Mouse (Mus musculus) megakaryocyte, adult 5-6 weeks (primary cell): Measurements from ENCODE around the gene Gstp3. TPM values are rescaled to one million over a fixed set of nuclear protein-coding genes. Genes with fewer than 3 reads are reported as not detected.

ENCODE experiments used
- total RNA-seq, 2 experiments: library from RNA; stranded (forward) in 1 of 2; stranded (reverse) in 1 of 2; fragments of 153-499, 151-499 nt in 1 of 2; fragments of 221-1000, 200-1000 nt in 1 of 2; gene quantifications; 2 replicates each; pipeline versions ENCODE4 v1.2.3 to v1.2.4; 2015 to 2017

Gene Gstp3
- total RNA-seq, 2 experiments from 2014 or later, result 3.0 to 4.0 TPM

Other genes starting within 250 kb of the Gstp3 start
Only the 30 nearest of the 34 such genes appear.
- gene Tcirg1, start 152.4 kb downstream of the Gstp3 start, total RNA-seq (2015), result 197 and 207 TPM in 2 replicates
- 315 and 316 TPM in 2 replicates for gene Tcirg1, start 152.4 kb downstream of the Gstp3 start, total RNA-seq (2017)
- 213 and 215 TPM in 2 replicates for gene Ndufs8, start 146.8 kb downstream of the Gstp3 start, total RNA-seq (2015)
- gene Ndufs8, start 146.8 kb downstream of the Gstp3 start, total RNA-seq (2017), result 60.4 and 83.5 TPM in 2 replicates
- gene Aldh3b1, start 129.8 kb downstream of the Gstp3 start, total RNA-seq (2015), result 47.3 and 48.1 TPM in 2 replicates
- gene Aldh3b1, start 129.8 kb downstream of the Gstp3 start, total RNA-seq (2017), result 104 TPM in 2 replicates
- 242 and 258 TPM in 2 replicates for gene Unc93b1, start 124.4 kb downstream of the Gstp3 start, total RNA-seq (2015)
- gene Unc93b1, start 124.4 kb downstream of the Gstp3 start, total RNA-seq (2017), result 447 and 483 TPM in 2 replicates
- gene Aldh3b3, start 100.9 kb downstream of the Gstp3 start, total RNA-seq (2015), result 1.4 and 2.7 TPM in 2 replicates
- gene Aldh3b3, start 100.9 kb downstream of the Gstp3 start, total RNA-seq (2017), result 2.4 TPM in 2 replicates
- gene Aldh3b2, start 87.2 kb downstream of the Gstp3 start, total RNA-seq (2015), result 0.18 and 2.2 TPM in 2 replicates
- 0.28 and 0.55 TPM in 2 replicates for gene Aldh3b2, start 87.2 kb downstream of the Gstp3 start, total RNA-seq (2017)
- 0.51 and 0.62 TPM in 2 replicates for gene Acy3, start 73.0 kb downstream of the Gstp3 start, total RNA-seq (2015)
- gene Acy3, start 73.0 kb downstream of the Gstp3 start, total RNA-seq (2017), result not detected in 2 replicates
- gene Tbx10, start 66.8 kb downstream of the Gstp3 start, total RNA-seq (2015), result not detected in 2 replicates
- gene Tbx10, start 66.8 kb downstream of the Gstp3 start, total RNA-seq (2017), result not detected in 2 replicates
- gene Nudt8, start 59.0 kb downstream of the Gstp3 start, total RNA-seq (2015), result 8.6 and 13.4 TPM in 2 replicates
- gene Nudt8, start 59.0 kb downstream of the Gstp3 start, total RNA-seq (2017), result 4.9 and 5.7 TPM in 2 replicates
- 0.45 TPM in 1 of 2 replicates, not detected in the other for gene Gm49405, start 58.9 kb downstream of the Gstp3 start, total RNA-seq (2015)
- 0.28 and 1.2 TPM in 2 replicates for gene Gm49405, start 58.9 kb downstream of the Gstp3 start, total RNA-seq (2017)
- 1.2 and 1.5 TPM in 2 replicates for gene Doc2g, start 56.3 kb downstream of the Gstp3 start, total RNA-seq (2015)
- 0.18 and 0.37 TPM in 2 replicates for gene Doc2g, start 56.3 kb downstream of the Gstp3 start, total RNA-seq (2017)
- 82.1 and 103 TPM in 2 replicates for gene Ndufv1, start 46.8 kb downstream of the Gstp3 start, total RNA-seq (2015)
- 151 and 169 TPM in 2 replicates for gene Ndufv1, start 46.8 kb downstream of the Gstp3 start, total RNA-seq (2017)
- gene Gstp1, start 21.6 kb downstream of the Gstp3 start, total RNA-seq (2015), result 257 and 287 TPM in 2 replicates
- gene Gstp1, start 21.6 kb downstream of the Gstp3 start, total RNA-seq (2017), result 69.5 and 80.2 TPM in 2 replicates
- gene Gstp2, start 13.5 kb downstream of the Gstp3 start, total RNA-seq (2015), result 4.8 TPM in 1 of 2 replicates, not detected in the other
- gene Gstp2, start 13.5 kb downstream of the Gstp3 start, total RNA-seq (2017), result 1.8 TPM in 1 of 2 replicates, not detected in the other
- not detected in 2 replicates for gene Cabp2, start 22.0 kb upstream of the Gstp3 start, total RNA-seq (2015)
- gene Cabp2, start 22.0 kb upstream of the Gstp3 start, total RNA-seq (2017), result not detected in 2 replicates
- gene Cdk2ap2, start 37.6 kb upstream of the Gstp3 start, total RNA-seq (2015), result 245 and 277 TPM in 2 replicates
- 72.9 and 83.4 TPM in 2 replicates for gene Cdk2ap2, start 37.6 kb upstream of the Gstp3 start, total RNA-seq (2017)
- gene Pitpnm1, start 40.4 kb upstream of the Gstp3 start, total RNA-seq (2015), result 38.3 and 47.7 TPM in 2 replicates
- 30.2 and 38.9 TPM in 2 replicates for gene Pitpnm1, start 40.4 kb upstream of the Gstp3 start, total RNA-seq (2017)
- gene Aip, start 66.3 kb upstream of the Gstp3 start, total RNA-seq (2015), result 111 and 139 TPM in 2 replicates
- gene Aip, start 66.3 kb upstream of the Gstp3 start, total RNA-seq (2017), result 72.5 and 76.7 TPM in 2 replicates
- not detected in 2 replicates for gene Gpr152, start 80.2 kb upstream of the Gstp3 start, total RNA-seq (2015)
- gene Gpr152, start 80.2 kb upstream of the Gstp3 start, total RNA-seq (2017), result not detected in 2 replicates
- gene Cabp4, start 84.5 kb upstream of the Gstp3 start, total RNA-seq (2015), result 0.14 and 0.22 TPM in 2 replicates
- not detected in 2 replicates for gene Cabp4, start 84.5 kb upstream of the Gstp3 start, total RNA-seq (2017)
- gene Coro1b, start 89.0 kb upstream of the Gstp3 start, total RNA-seq (2015), result 279 and 345 TPM in 2 replicates
- 142 and 161 TPM in 2 replicates for gene Coro1b, start 89.0 kb upstream of the Gstp3 start, total RNA-seq (2017)
- 30.5 and 42.1 TPM in 2 replicates for gene Ptprcap, start 94.0 kb upstream of the Gstp3 start, total RNA-seq (2015)
- gene Ptprcap, start 94.0 kb upstream of the Gstp3 start, total RNA-seq (2017), result 43.9 and 44.8 TPM in 2 replicates
- gene Rps6kb2, start 103.8 kb upstream of the Gstp3 start, total RNA-seq (2015), result 21.0 and 26.7 TPM in 2 replicates
- gene Rps6kb2, start 103.8 kb upstream of the Gstp3 start, total RNA-seq (2017), result 21.0 and 25.0 TPM in 2 replicates
- 3.9 and 4.7 TPM in 2 replicates for gene Carns1, start 115.9 kb upstream of the Gstp3 start, total RNA-seq (2015)
- gene Carns1, start 115.9 kb upstream of the Gstp3 start, total RNA-seq (2017), result 1.3 and 2.0 TPM in 2 replicates
- gene Tbc1d10c, start 131.7 kb upstream of the Gstp3 start, total RNA-seq (2015), result 52.8 and 59.9 TPM in 2 replicates
- gene Tbc1d10c, start 131.7 kb upstream of the Gstp3 start, total RNA-seq (2017), result 21.5 and 33.5 TPM in 2 replicates
- 496 and 536 TPM in 2 replicates for gene Ppp1ca, start 132.5 kb upstream of the Gstp3 start, total RNA-seq (2015)
- gene Ppp1ca, start 132.5 kb upstream of the Gstp3 start, total RNA-seq (2017), result 639 and 705 TPM in 2 replicates
- gene Rad9a, start 142.1 kb upstream of the Gstp3 start, total RNA-seq (2015), result 32.8 and 36.7 TPM in 2 replicates
- gene Rad9a, start 142.1 kb upstream of the Gstp3 start, total RNA-seq (2017), result 21.4 and 22.8 TPM in 2 replicates
- 1.4 and 2.9 TPM in 2 replicates for gene Clcf1, start 154.7 kb upstream of the Gstp3 start, total RNA-seq (2015)
- 0.40 and 2.2 TPM in 2 replicates for gene Clcf1, start 154.7 kb upstream of the Gstp3 start, total RNA-seq (2017)
- not detected in 2 replicates for gene AC109138.7, start 154.8 kb upstream of the Gstp3 start, total RNA-seq (2015)
- not detected in 2 replicates for gene AC109138.7, start 154.8 kb upstream of the Gstp3 start, total RNA-seq (2017)
- gene Pold4, start 172.3 kb upstream of the Gstp3 start, total RNA-seq (2015), result 98.9 and 105 TPM in 2 replicates
- 102 and 122 TPM in 2 replicates for gene Pold4, start 172.3 kb upstream of the Gstp3 start, total RNA-seq (2017)